Mouse (Mus musculus): ENCODE results near the gene Hils1. TPM values are rescaled to one million over a fixed set of nuclear protein-coding genes. Genes with fewer than 3 reads are reported as not detected.
A peak's percentile ranks its signal among the peaks of the same experiment; 100 is the strongest.

Gene Hils1
- polyA plus RNA-seq, 1 experiment, result 0.14 TPM

- Histone ChIP-seq H3K36me3 (ENCODE audit: control insufficient read depth, insufficient read depth, low read length) (no peaks in the 10 kb centered on the region), H3K27ac (ENCODE audit: insufficient read depth, low read depth, low read length) (no peak overlapping the region), H3K4me1 (ENCODE audit: control insufficient read depth, insufficient read depth, insufficient read length, low read length) (no peaks in the 10 kb centered on the region), H3K4me3 (ENCODE audit: low read depth, low read length) (no peak overlapping the region), H3K27me3 (ENCODE audit: control insufficient read depth, insufficient read depth, low read length) (no peaks in the 10 kb centered on the region)
- TF ChIP-seq CTCF (IDR thresholded peaks at IDR 0.05; ENCODE audit: extremely low read depth, insufficient read length, insufficient replicate concordance, low read depth, low read length) (peak; percentile 10; the same call in 1 of the 2 replicates), POLR2A (IDR thresholded peaks at IDR 0.05; ENCODE audit: low read depth, low read length) (no peak)
- 36% methylated on average over 8 of the region's 8 CpGs for WGBS
Observed at GRCm38 (mm10) chr11:94944295-94944694, 23.1 kb upstream of the Hils1 start.

GRCm38 (mm10) chr11:94945236-94945635 lies 22.2 kb upstream of the Hils1 start:
- TF ChIP-seq POLR2A (IDR thresholded peaks at IDR 0.05; ENCODE audit: low read depth, low read length) (no peak), CTCF (IDR thresholded peaks at IDR 0.05; ENCODE audit: extremely low read depth, insufficient read length, insufficient replicate concordance, low read depth, low read length) (no peak)
- H3K27ac ChIP-seq (ENCODE audit: insufficient read depth, low read depth, low read length), result no peak overlapping the region
- WGBS, result 77% methylated on average over 12 of the region's 12 CpGs
- no peaks in the 10 kb centered on the region for H3K36me3 ChIP-seq (ENCODE audit: control insufficient read depth, insufficient read depth, low read length)
- H3K4me3 ChIP-seq (ENCODE audit: low read depth, low read length), result no peak overlapping the region
- no peaks in the 10 kb centered on the region for H3K4me1 ChIP-seq (ENCODE audit: control insufficient read depth, insufficient read depth, insufficient read length, low read length)
- H3K27me3 ChIP-seq (ENCODE audit: control insufficient read depth, insufficient read depth, low read length), result no peaks in the 10 kb centered on the region

GRCm38 (mm10) chr11:94952169-94952568 lies 15.2 kb upstream of the Hils1 start:
- Histone ChIP-seq H3K4me1 (ENCODE audit: control insufficient read depth, insufficient read depth, insufficient read length, low read length) (no peaks in the 10 kb centered on the region), H3K27me3 (ENCODE audit: control insufficient read depth, insufficient read depth, low read length) (no peaks in the 10 kb centered on the region), H3K27ac (ENCODE audit: insufficient read depth, low read depth, low read length) (no peak overlapping the region), H3K36me3 (ENCODE audit: control insufficient read depth, insufficient read depth, low read length) (no peaks in the 10 kb centered on the region), H3K4me3 (ENCODE audit: low read depth, low read length) (no peak overlapping the region)
- TF ChIP-seq POLR2A (IDR thresholded peaks at IDR 0.05; ENCODE audit: low read depth, low read length) (no peak), CTCF (IDR thresholded peaks at IDR 0.05; ENCODE audit: extremely low read depth, insufficient read length, insufficient replicate concordance, low read depth, low read length) (no peak)
- 15% methylated on average over 6 of the region's 6 CpGs for WGBS

DNA sequence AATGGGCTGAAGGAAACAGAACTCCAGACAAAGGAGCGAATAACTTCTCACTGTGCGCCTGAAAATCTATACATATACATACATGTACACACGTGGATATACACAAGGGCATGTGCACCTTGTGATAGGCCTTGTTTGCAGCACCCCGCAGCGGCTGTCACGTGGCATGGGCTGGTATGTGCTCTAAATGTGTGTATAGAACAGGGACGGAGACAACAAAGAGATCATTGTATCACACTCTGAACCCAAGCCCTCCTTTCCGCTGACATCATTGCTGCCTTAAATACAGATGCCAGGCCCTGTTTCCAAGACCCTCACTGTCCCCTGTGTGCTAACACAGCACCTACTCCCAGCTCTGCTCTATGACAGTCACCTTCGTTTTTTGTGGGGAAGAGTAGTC lies 12.3 kb upstream of the Hils1 start:
- no peak overlapping the region for H3K4me3 ChIP-seq (ENCODE audit: low read depth, low read length)
- no peaks in the 10 kb centered on the region for H3K36me3 ChIP-seq (ENCODE audit: control insufficient read depth, insufficient read depth, low read length)
- no peak for TF ChIP-seq CTCF (IDR thresholded peaks at IDR 0.05; ENCODE audit: extremely low read depth, insufficient read length, insufficient replicate concordance, low read depth, low read length)
- TF ChIP-seq POLR2A (IDR thresholded peaks at IDR 0.05; ENCODE audit: low read depth, low read length), result no peak
- 84% methylated on average over 9 of the region's 9 CpGs for WGBS
- no peak overlapping the region for H3K27ac ChIP-seq (ENCODE audit: insufficient read depth, low read depth, low read length)
- H3K27me3 ChIP-seq (ENCODE audit: control insufficient read depth, insufficient read depth, low read length), result no peaks in the 10 kb centered on the region
- peaks cover 12% of the 10 kb centered on the region; the same call in 1 of the 2 replicates for H3K4me1 ChIP-seq (ENCODE audit: control insufficient read depth, insufficient read depth, insufficient read length, low read length)

DNA sequence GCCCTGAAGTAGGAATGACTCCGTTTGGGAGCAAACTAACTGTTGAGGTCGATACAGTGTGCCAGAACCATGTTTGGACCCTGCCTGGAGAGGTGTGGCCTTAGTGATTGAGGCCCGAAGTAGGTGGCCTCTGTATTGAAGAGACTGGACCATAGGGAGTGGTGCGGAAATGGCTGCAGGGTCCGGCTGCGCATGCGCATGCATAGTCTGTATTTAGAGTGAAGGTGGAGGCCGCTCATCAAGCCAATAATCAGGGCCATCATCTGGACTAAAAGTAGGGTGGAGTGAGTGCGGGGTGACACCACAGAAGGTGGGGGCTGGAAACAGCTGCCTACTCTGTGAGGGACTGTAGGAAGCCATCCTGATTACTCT lies 9.7 kb upstream of the Hils1 start:
- no peak overlapping the region for H3K4me3 ChIP-seq (ENCODE audit: low read depth, low read length)
- WGBS, result 49% methylated on average over 9 of the region's 9 CpGs
- H3K4me1 ChIP-seq (ENCODE audit: control insufficient read depth, insufficient read depth, insufficient read length, low read length), result peaks cover 15% of the 10 kb centered on the region; the same call in 1 of the 2 replicates
- peak overlapping the region; percentile 56 for H3K27ac ChIP-seq (ENCODE audit: insufficient read depth, low read depth, low read length)
- TF ChIP-seq POLR2A (IDR thresholded peaks at IDR 0.05; ENCODE audit: low read depth, low read length) (no peak), CTCF (IDR thresholded peaks at IDR 0.05; ENCODE audit: extremely low read depth, insufficient read length, insufficient replicate concordance, low read depth, low read length) (no peak)
- no peaks in the 10 kb centered on the region for H3K27me3 ChIP-seq (ENCODE audit: control insufficient read depth, insufficient read depth, low read length)
- H3K36me3 ChIP-seq (ENCODE audit: control insufficient read depth, insufficient read depth, low read length), result no peaks in the 10 kb centered on the region

- peak overlapping the region; percentile 70 for H3K27ac ChIP-seq (ENCODE audit: insufficient read depth, low read depth, low read length)
- WGBS, result 7% methylated on average over 8 of the region's 8 CpGs
- peak overlapping the region; percentile 36 for H3K4me3 ChIP-seq (ENCODE audit: low read depth, low read length)
Observed at GRCm38 (mm10) chr11:94958065-94958858, 9.1 kb upstream of the Hils1 start.

GRCm38 (mm10) chr11:94962534-94963101 lies 4.8 kb upstream of the Hils1 start:
- peaks cover 12% of the 10 kb centered on the region; the same call in 1 of the 2 replicates for H3K4me1 ChIP-seq (ENCODE audit: control insufficient read depth, insufficient read depth, insufficient read length, low read length)
- H3K4me3 ChIP-seq (ENCODE audit: low read depth, low read length), result no peak overlapping the region
- TF ChIP-seq POLR2A (IDR thresholded peaks at IDR 0.05; ENCODE audit: low read depth, low read length), result no peak
- no peak for TF ChIP-seq CTCF (IDR thresholded peaks at IDR 0.05; ENCODE audit: extremely low read depth, insufficient read length, insufficient replicate concordance, low read depth, low read length)
- WGBS, result 48% methylated on average over 5 of the region's 5 CpGs
- H3K36me3 ChIP-seq (ENCODE audit: control insufficient read depth, insufficient read depth, low read length), result no peaks in the 10 kb centered on the region
- H3K27ac ChIP-seq (ENCODE audit: insufficient read depth, low read depth, low read length), result no peak overlapping the region
- H3K27me3 ChIP-seq (ENCODE audit: control insufficient read depth, insufficient read depth, low read length), result no peaks in the 10 kb centered on the region

More at GRCm38 (mm10) chr11:94958065-94958858, 9.1 kb upstream of the Hils1 start:
- H3K27me3 ChIP-seq (ENCODE audit: control insufficient read depth, insufficient read depth, low read length), result no peaks in the 10 kb centered on the region
- H3K36me3 ChIP-seq (ENCODE audit: control insufficient read depth, insufficient read depth, low read length), result no peaks in the 10 kb centered on the region
- TF ChIP-seq CTCF (IDR thresholded peaks at IDR 0.05; ENCODE audit: extremely low read depth, insufficient read length, insufficient replicate concordance, low read depth, low read length) (no peak), POLR2A (IDR thresholded peaks at IDR 0.05; ENCODE audit: low read depth, low read length) (no peak; the same call in 1 of the 2 replicates)
- peaks cover 15% of the 10 kb centered on the region; the same call in 1 of the 2 replicates for H3K4me1 ChIP-seq (ENCODE audit: control insufficient read depth, insufficient read depth, insufficient read length, low read length)

Data from small intestine, adult 2 months (tissue).